Mouse (Mus musculus) neural tube, embryonic 10.5 days (tissue): Measurements from ENCODE around the gene Nacc2.

ENCODE experiments used
- DNase-seq: peaks from one replicate; pipeline ENCODE4 v3.0.0-alpha.2; 2017; ENCODE audit warnings: low spot score; ENCODE audit errors: extremely low spot score

The Nacc2 gene

DNA sequence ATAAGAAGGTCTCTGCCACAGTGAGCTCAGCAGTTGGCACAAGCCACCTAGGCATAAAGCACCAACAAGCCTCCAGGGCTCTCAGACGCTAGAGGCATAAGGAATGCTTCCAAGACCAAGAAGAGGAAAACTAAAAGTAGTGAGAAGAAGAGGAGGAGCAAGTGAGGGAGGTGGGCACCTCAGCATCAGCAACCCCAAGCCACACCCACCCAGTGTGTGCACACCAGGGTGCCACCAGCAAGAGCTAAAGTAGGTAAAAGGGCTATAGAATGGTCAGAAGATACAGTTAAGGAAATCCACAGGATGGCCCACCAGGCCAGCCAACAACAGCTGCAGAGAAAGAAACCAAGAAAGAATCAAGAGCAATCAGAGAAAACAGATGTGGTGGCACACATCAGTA lies 111.6 kb downstream of the Nacc2 start:
- no peak for DNase-seq
